Mouse (Mus musculus): Measurements from ENCODE around the gene Dcaf5. TPM values are rescaled to one million over a fixed set of nuclear protein-coding genes. Genes with fewer than 3 reads are reported as not detected.

Gene Dcaf5
- 20.0 and 20.5 TPM in 2 replicates for polyA plus RNA-seq (2012; rRNA removed)

DNA sequence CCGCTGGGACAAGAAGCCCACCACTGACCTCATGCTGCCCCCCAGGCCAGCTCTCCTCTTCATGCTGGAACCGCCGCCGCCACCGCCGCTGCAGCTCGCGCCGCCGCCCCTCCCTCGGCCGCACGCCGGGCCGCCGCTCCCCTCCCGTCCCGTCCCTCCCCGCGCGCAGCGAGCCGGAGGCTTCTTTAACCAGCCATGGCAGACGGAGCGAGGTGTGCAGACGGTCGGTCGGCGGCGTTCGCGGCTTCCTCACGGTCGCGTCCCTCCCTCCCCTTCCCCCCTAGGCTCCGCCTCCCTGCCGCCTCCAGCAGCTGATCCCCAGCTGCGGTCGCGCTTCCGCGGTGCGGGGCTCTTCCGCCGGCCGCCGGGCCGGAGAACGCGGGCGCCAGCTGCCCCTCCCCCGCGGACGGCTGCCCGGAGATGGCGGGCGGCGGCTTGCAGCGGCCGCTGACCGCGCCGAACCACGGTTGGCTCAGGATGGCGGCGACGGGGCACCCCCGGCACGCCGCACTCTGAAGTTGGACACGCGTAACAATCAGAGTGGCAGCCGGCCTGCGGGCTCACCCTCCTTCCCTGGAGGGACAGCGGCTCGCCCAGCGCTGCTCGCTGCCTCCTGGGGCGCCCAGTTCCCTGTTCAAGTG is at the start of gene Dcaf5:
Gene Dcaf5, minus strand, starts transcription at position 266 of the 641 bp plus-strand sequence.

DNA sequence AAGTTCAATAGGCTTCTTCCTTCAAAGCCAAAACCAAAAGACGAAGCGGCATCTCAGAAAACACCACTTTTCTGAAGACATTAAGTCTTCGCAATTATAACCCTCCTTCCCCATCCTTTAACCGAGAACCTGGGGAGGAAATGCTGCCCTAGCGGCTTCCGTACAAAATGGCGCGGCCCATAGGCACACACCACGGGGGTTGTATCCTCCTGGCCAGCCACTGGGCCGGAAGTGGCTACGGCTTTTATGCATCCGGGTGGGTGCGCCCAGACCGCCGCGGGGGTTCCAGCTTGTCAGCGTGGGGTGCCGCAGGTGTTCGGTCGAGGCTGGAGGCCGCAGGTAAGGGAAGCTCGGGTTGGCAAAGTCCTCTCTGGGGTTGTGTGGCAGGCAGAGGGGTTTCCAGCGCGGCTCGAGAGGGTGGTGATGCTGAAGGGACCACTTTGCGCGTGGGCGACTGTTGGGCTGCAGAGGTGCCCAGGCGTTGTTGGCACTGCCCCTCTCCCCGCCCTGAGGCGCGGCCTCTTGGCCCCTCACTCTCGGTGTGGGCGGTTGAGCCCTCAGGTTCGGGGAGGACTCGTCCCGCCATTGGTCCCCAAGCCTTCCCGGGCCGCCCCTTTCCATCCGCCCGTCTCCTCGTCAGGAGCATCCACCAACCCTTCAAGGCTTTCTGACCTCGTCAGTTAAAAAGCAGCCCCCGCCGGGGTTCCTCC is 26.7 kb upstream of the Dcaf5 start, which contains the start of gene Exd2:
Gene Exd2, plus strand, starts transcription at position 154 of the 710 bp plus-strand sequence.

Other genes starting within 250 kb of the Dcaf5 start
- gene Actn1, start 176.2 kb downstream of the Dcaf5 start, polyA plus RNA-seq (2012; rRNA removed): 105 and 121 TPM in 2 replicates
- 8.8 and 9.1 TPM in 2 replicates for gene Exd2, start 26.5 kb upstream of the Dcaf5 start, polyA plus RNA-seq (2012; rRNA removed)
- 2.2 and 2.3 TPM in 2 replicates for gene Galnt16, start 81.7 kb upstream of the Dcaf5 start, polyA plus RNA-seq (2012; rRNA removed)
- gene Slc39a9, start 207.3 kb upstream of the Dcaf5 start, polyA plus RNA-seq (2012; rRNA removed): 90.4 and 93.9 TPM in 2 replicates
- 14.9 and 20.7 TPM in 2 replicates for gene Erh, start 207.7 kb upstream of the Dcaf5 start, polyA plus RNA-seq (2012; rRNA removed)

All from colon, adult 2 months (tissue).